Mouse (Mus musculus) forebrain, postnatal 0 days (tissue): ENCODE data around the gene Canx. TPM values are rescaled to one million over a fixed set of nuclear protein-coding genes. Genes with fewer than 3 reads are reported as not detected.
A peak's percentile ranks its signal among the peaks of the same experiment; 100 is the strongest.

Experiments used
- ATAC-seq: fragments of 200-750 bp; cut with Nextera tagmentation; 2 replicates; pipeline ENCODE4 v1.8.0; 2017; ENCODE audit warnings: mild to moderate bottlenecking, moderate library complexity
- DNase-seq: peaks from one replicate; pipeline ENCODE4 v3.0.0-alpha.2; 2015
- H3K27ac ChIP-seq: fragments of 300-500 bp; sonication (generic); 2 replicates; pipeline ENCODE4 v1.5.1; 2014; ENCODE audit warnings: low read depth, mild to moderate bottlenecking, antibody characterized with exemption, low read length, moderate library complexity, mixed read lengths
- H3K27me3 ChIP-seq: fragments of 300-500 bp; sonication (generic); 2 replicates; pipeline ENCODE4 v1.6.1; 2014; ENCODE audit warnings: mild to moderate bottlenecking, low read length, mixed read lengths; ENCODE audit not compliant: insufficient read depth
- H3K36me3 ChIP-seq: fragments of 300-500 bp; sonication (generic); 2 replicates; pipeline ENCODE4 v1.6.1; 2014; ENCODE audit warnings: mild to moderate bottlenecking, moderate library complexity; ENCODE audit not compliant: insufficient read depth
- H3K4me1 ChIP-seq: fragments of 300-500 bp; sonication (generic); 2 replicates; pipeline ENCODE4 v1.6.1; 2014; ENCODE audit warnings: antibody characterized with exemption; ENCODE audit not compliant: insufficient read depth
- H3K4me2 ChIP-seq: fragments of 300-500 bp; sonication (generic); 2 replicates; pipeline ENCODE4 v1.6.1; 2014; ENCODE audit warnings: low read depth, mild to moderate bottlenecking, moderate library complexity
- H3K4me3 ChIP-seq: fragments of 300-500 bp; sonication (generic); 2 replicates; pipeline ENCODE4 v1.5.1; 2014; ENCODE audit warnings: low read depth, low read length, mixed read lengths
- H3K9ac ChIP-seq: fragments of 300-500 bp; sonication (generic); 2 replicates; pipeline ENCODE4 v1.6.1; 2014; ENCODE audit warnings: mild to moderate bottlenecking
- H3K9me3 ChIP-seq: fragments of 300-500 bp; sonication (generic); 2 replicates; pipeline ENCODE4 v1.6.1; 2016; ENCODE audit warnings: low read length
- CTCF ChIP-seq: sonication (generic); IDR thresholded peaks from 2 replicates; pipeline ENCODE4 v1.5.1; 2016; ENCODE audit warnings: antibody characterized with exemption, control low read depth, low read depth
- WGBS: fragments of 180-500 bp; shearing (Covaris S2); extraction: QIAGEN DNeasy Blood & Tissue Kit; methylation state at CpG from one replicate; pipeline ENCODE4 v1.1.7; 2014; 5-methylcytosine and 5-hydroxymethylcytosine counted together
- microRNA counts: library from miRNA; unstranded; fragments of <30 nt; microRNA quantifications from one replicate; lab custom pipeline; 2015
- microRNA-seq, 2 experiments: library from miRNA; unstranded; fragments of <30 nt; microRNA quantifications; one replicate each; pipeline ENCODE4; 2016
- polyA plus RNA-seq: library from polyadenylated mRNA; unstranded; fragments of >200 nt; fragmentation: Nextera tagmentation; extraction: Ambion mirVana; gene quantifications from 2 replicates; pipeline ENCODE4 v1.2.1, GENCODE M21; 2015
- total RNA-seq: library from RNA; depleted of rRNA; stranded (reverse); fragments of >200 nt; gene quantifications from 2 replicates; pipeline ENCODE4 v1.2.3, GENCODE M21; 2014; rRNA removed

Canx gene
- total and polyA plus RNA-seq, 2 experiments from 2014 or later: 233 to 298 TPM

DNA sequence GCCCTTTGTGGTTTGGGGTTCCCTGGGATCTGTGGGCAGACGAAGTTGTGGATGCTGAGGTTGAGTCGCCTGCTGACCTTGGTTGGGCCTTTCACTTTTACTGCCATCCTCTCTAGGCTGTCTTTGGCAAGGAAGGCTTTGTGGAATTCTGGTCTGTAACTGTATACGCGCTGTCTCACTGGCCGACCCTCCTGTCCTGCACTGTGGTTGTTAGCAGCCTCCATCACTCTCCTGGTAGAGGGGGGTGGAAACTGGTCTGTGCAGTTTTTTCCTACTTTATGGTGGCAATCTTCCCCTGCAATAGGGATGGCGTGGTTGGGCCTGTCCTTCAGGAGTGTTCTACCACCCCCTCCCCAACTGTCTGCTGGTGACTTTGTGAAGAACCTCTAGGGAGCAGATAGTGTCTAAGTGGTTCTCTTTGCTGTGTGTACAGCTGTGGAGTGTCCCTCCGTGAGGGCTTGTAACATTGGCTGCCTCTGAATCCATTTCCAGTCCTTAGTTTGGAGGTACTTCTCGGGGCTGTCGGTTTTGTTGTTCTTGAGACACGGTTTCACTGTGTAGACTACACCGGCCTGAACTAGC lies 72.7 kb downstream of the Canx start:
- DNase-seq (no peak), ATAC-seq (no peak)
- H3K9ac ChIP-seq: no peak overlapping the region
- H3K4me3 ChIP-seq: no peak overlapping the region
- H3K4me1 ChIP-seq: no peaks in the 10 kb centered on the region
- TF ChIP-seq CTCF: no peak
- no peaks in the 10 kb centered on the region for H3K27me3 ChIP-seq
- H3K27ac ChIP-seq: no peak overlapping the region
- peaks cover 19% of the 10 kb centered on the region for H3K36me3 ChIP-seq
- no peak overlapping the region for H3K4me2 ChIP-seq
- no peaks in the 10 kb centered on the region for H3K9me3 ChIP-seq
- WGBS: 86% methylated on average over 11 of the region's 11 CpGs

DNA sequence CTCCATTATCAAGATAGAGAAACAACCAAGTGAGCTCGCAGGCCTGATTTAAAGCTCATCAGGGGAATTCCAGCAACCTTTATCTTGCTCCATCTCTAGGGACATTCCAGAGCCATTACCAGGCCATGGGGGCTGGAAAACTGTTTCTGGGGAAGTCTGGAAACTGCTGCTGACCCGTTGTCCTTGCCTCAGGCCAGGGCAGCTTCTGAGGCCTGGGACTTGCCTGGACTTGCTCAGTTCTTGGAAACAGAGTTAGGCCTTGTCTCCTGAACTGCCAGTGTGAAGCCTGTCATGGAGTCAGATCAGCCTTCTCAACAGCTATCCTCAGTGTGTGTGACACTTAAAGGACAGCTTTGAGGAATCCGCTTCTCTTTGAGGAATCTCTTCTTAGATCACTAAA lies 73.3 kb downstream of the Canx start:
- H3K4me1 ChIP-seq: no peaks in the 10 kb centered on the region
- H3K27ac ChIP-seq: no peak overlapping the region
- no peak overlapping the region for H3K9ac ChIP-seq
- ATAC-seq: no peak
- peaks cover 13% of the 10 kb centered on the region for H3K36me3 ChIP-seq
- 72% methylated on average over 3 of the region's 3 CpGs for WGBS
- no peak for TF ChIP-seq CTCF
- DNase-seq: no peak
- no peak overlapping the region for H3K4me2 ChIP-seq
- no peak overlapping the region for H3K4me3 ChIP-seq
- no peaks in the 10 kb centered on the region for H3K27me3 ChIP-seq
- H3K9me3 ChIP-seq: no peaks in the 10 kb centered on the region

DNA sequence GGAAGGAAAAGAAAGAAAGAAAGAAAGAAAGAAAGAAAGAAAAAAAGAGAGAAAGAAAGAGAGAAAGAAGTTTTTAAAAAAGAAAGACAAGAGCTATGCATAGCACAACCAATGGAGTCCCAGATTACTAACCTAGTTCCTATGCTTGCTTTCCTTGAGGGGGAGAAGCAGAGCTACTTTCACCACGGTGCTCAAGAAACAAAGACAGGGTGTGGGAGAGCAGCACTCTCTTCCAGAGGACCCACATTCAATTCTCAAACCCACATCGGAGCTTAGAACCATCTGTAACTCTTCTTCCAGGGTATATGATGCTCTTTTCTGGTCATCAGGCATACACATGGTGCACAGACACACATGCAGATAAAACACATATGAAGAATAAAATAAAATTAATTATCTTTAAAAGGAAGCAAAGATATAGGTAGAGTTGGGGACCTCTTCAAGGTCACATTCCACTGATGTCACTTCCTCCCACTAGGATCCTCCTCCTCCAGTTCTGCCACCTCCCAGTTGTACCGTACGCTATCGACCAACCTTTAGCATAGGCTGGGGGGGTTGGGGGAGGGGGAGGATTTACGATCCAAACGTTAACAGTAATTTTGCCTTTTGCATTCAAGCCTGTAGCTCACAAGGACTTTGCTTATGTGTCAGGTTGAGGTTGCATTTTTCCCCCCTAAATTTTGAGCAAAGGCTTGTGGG lies 76.9 kb downstream of the Canx start:
- no peak for DNase-seq
- Histone ChIP-seq H3K27ac (no peak overlapping the region), H3K9me3 (no peaks in the 10 kb centered on the region), H3K4me1 (no peaks in the 10 kb centered on the region), H3K36me3 (no peaks in the 10 kb centered on the region), H3K9ac (no peak overlapping the region), H3K27me3 (no peaks in the 10 kb centered on the region), H3K4me3 (no peak overlapping the region), H3K4me2 (no peak overlapping the region)
- no peak for TF ChIP-seq CTCF
- WGBS: 80% methylated on average over 7 of the region's 7 CpGs
- no peak for ATAC-seq

DNA sequence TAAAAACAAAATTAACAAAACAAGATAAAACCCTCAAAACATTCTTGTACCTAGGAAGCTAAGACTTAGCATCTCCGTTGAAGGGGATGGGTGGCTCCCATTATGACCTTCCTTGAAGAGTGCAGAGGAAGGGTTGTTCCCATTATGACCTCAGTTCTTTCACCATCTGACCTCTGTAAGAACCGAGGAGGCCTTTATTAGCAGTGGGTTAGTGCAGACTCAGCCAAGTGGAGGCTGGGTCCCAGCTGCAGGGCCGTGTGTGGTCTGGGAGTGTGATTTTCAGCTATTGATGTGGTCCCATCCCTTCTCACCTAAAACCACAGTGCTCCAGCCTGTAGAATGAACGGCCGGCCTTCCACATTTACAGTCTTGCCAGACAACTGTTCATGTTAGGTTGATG lies 80.2 kb downstream of the Canx start:
- Histone ChIP-seq H3K4me1 (no peaks in the 10 kb centered on the region), H3K27me3 (no peaks in the 10 kb centered on the region), H3K27ac (no peak overlapping the region), H3K4me2 (no peak overlapping the region), H3K4me3 (no peak overlapping the region), H3K9me3 (no peaks in the 10 kb centered on the region), H3K36me3 (no peaks in the 10 kb centered on the region), H3K9ac (no peak overlapping the region)
- no peak for DNase-seq
- no peak for TF ChIP-seq CTCF
- ATAC-seq: no peak
- 79% methylated on average over 5 of the region's 5 CpGs for WGBS

MicroRNAs within 50 kb of the gene (microRNA counts, 519-probe panel; counts per million panel counts)
- 4,044 counts per million, percentile 46 among the panel's probes with 10 or more counts for microRNA mmu-miR-804 (lab: Ali Mortazavi, UCI)

Small RNA genes within 50 kb of the gene (microRNA-seq; reads per million reads assigned to microRNA genes)
- 0 reads per million in 2 experiments for gene Mir804

Other genes with a start within 250 kb of the Canx start
- gene Tbc1d9b, start 194.3 kb downstream of the Canx start, total RNA-seq: 59.3 and 66.3 TPM in 2 replicates
- gene Tbc1d9b, start 194.3 kb downstream of the Canx start, polyA plus RNA-seq: 23.0 and 30.4 TPM in 2 replicates
- gene Mrnip, start 151.2 kb downstream of the Canx start, total RNA-seq: 28.7 and 37.5 TPM in 2 replicates
- 29.4 and 32.2 TPM in 2 replicates for gene Mrnip, start 151.2 kb downstream of the Canx start, polyA plus RNA-seq
- gene Sqstm1, start 114.8 kb downstream of the Canx start, total RNA-seq: 303 and 330 TPM in 2 replicates
- gene Sqstm1, start 114.8 kb downstream of the Canx start, polyA plus RNA-seq: 413 and 423 TPM in 2 replicates
- 106 and 107 TPM in 2 replicates for gene Mgat4b, start 114.8 kb downstream of the Canx start, total RNA-seq
- 75.4 and 91.8 TPM in 2 replicates for gene Mgat4b, start 114.8 kb downstream of the Canx start, polyA plus RNA-seq
- gene Ltc4s, start 87.1 kb downstream of the Canx start, total RNA-seq: 1.5 and 6.1 TPM in 2 replicates
- 6.1 TPM in 2 replicates for gene Ltc4s, start 87.1 kb downstream of the Canx start, polyA plus RNA-seq
- gene Maml1, start 33.4 kb downstream of the Canx start, total RNA-seq: 8.2 and 10.8 TPM in 2 replicates
- 1.5 and 1.6 TPM in 2 replicates for gene Maml1, start 33.4 kb downstream of the Canx start, polyA plus RNA-seq
- gene Cby3, start 28.8 kb upstream of the Canx start, total RNA-seq: 0.38 TPM in 1 of 2 replicates, not detected in the other
- 0.64 and 1.2 TPM in 2 replicates for gene Cby3, start 28.8 kb upstream of the Canx start, polyA plus RNA-seq
- 325 and 407 TPM in 2 replicates for gene Hnrnph1, start 51.3 kb upstream of the Canx start, total RNA-seq
- gene Hnrnph1, start 51.3 kb upstream of the Canx start, polyA plus RNA-seq: 297 and 302 TPM in 2 replicates
- 20.5 and 22.6 TPM in 2 replicates for gene Rufy1, start 105.5 kb upstream of the Canx start, total RNA-seq
- gene Rufy1, start 105.5 kb upstream of the Canx start, polyA plus RNA-seq: 18.3 and 25.0 TPM in 2 replicates